Mouse (Mus musculus) gastrocnemius, postnatal 10 days (tissue): Measurements from ENCODE around the gene Zfp358. TPM values are rescaled to one million over a fixed set of nuclear protein-coding genes. Genes with fewer than 3 reads are reported as not detected.

Source experiments
- DNase-seq: peaks from one replicate; pipeline ENCODE4 v3.0.0; 2021; ENCODE audit warnings: mixed read lengths
- long read RNA-seq, 2 experiments: library from polyadenylated mRNA; stranded (forward); transcript quantifications; one replicate each; pipeline ENCODE4 v2.0.0; 2021
- total RNA-seq, 2 experiments: library from RNA; stranded (reverse); gene quantifications; 2 replicates each; pipeline ENCODE4 v1.2.3; 2021

The Zfp358 gene
- total RNA-seq = 10 to 100 TPM; 16.0 to 18.7 TPM
- long read RNA-seq, experiment 1, transcript Zfp358-201 (2 exons, 1,999 nt) = major isoform, 19 of 20 reads
- long read RNA-seq, experiment 1, partial matches to known transcripts = 0 of 20 reads
- long read RNA-seq, experiment 1, other reads (novel, unspliced or antisense) = 0 of 20 reads
- long read RNA-seq, experiment 2, transcript Zfp358-201 (2 exons, 1,999 nt) = major isoform, 11 of 12 reads
- long read RNA-seq, experiment 2, partial matches to known transcripts = 0 of 12 reads
- long read RNA-seq, experiment 2, other reads (novel, unspliced or antisense) = 0 of 12 reads

GRCm38 (mm10) chr8:3492901-3493844 is at the start of gene Zfp358:
Zfp358 (plus strand) TSS chr8:3493138.
- peak; percentile 79 for DNase-seq

GRCm38 (mm10) chr8:3449226-3449625 is 43.7 kb upstream of the Zfp358 start:
- DNase-seq = no peak

- DNase-seq = peak; percentile 70
Observed at GRCm38 (mm10) chr8:3450670-3451069, 42.3 kb upstream of the Zfp358 start.

- DNase-seq = no peak
Observed at GRCm38 (mm10) chr8:3451992-3452391, 40.9 kb upstream of the Zfp358 start.

GRCm38 (mm10) chr8:3463248-3463647 is 29.7 kb upstream of the Zfp358 start:
- DNase-seq = no peak

- no peak for DNase-seq
Observed at GRCm38 (mm10) chr8:3464309-3464708, 28.6 kb upstream of the Zfp358 start.

- peak; percentile 99 for DNase-seq
Observed at GRCm38 (mm10) chr8:3467006-3467885, 25.7 kb upstream of the Zfp358 start, which contains the start of gene Pex11g. Pex11g (minus strand) TSS chr8:3467680.

GRCm38 (mm10) chr8:3467886-3468545 is 24.9 kb upstream of the Zfp358 start:
- no peak for DNase-seq

GRCm38 (mm10) chr8:3468838-3469237 is 24.1 kb upstream of the Zfp358 start:
- no peak for DNase-seq

- no peak for DNase-seq
Observed at GRCm38 (mm10) chr8:3470562-3470961, 22.4 kb upstream of the Zfp358 start, which contains the start of gene Tex45. Tex45 (plus strand) TSS chr8:3470862.

- no peak for DNase-seq
Observed at GRCm38 (mm10) chr8:3475715-3476429, 17.1 kb upstream of the Zfp358 start.

- DNase-seq = no peak
Observed at GRCm38 (mm10) chr8:3480221-3480785, 12.6 kb upstream of the Zfp358 start.

- no peak for DNase-seq
Observed at GRCm38 (mm10) chr8:3481605-3482004, 11.3 kb upstream of the Zfp358 start.

GRCm38 (mm10) chr8:3482240-3482740 is 10.6 kb upstream of the Zfp358 start:
- DNase-seq = no peak

GRCm38 (mm10) chr8:3483546-3483945 is 9.4 kb upstream of the Zfp358 start:
- no peak for DNase-seq

- DNase-seq = no peak
Observed at GRCm38 (mm10) chr8:3485192-3485591, 7.7 kb upstream of the Zfp358 start.

GRCm38 (mm10) chr8:3493845-3494208 is 889 bp downstream of the Zfp358 start:
- DNase-seq = no peak

- DNase-seq = no peak
Observed at GRCm38 (mm10) chr8:3495578-3496427, 2.9 kb downstream of the Zfp358 start.

GRCm38 (mm10) chr8:3496428-3496748 is 3.5 kb downstream of the Zfp358 start:
- DNase-seq = no peak

- DNase-seq = no peak
Observed at GRCm38 (mm10) chr8:3498583-3498982, 5.6 kb downstream of the Zfp358 start.
